Mouse (Mus musculus): ENCODE measurements at regions not wholly inside any gene's neighbourhood (a gene's known extent, or its start where the extent isn't known, plus 50 kb on each side); places are given as distances from the start of the nearest gene placed in this dataset.

GRCm38 (mm10) chr4:32147146-32147545 lies 91.5 kb upstream of the Bach2 start:
- no peak for ATAC-seq (replicated peaks; ENCODE audit: low FRiP score, poor library complexity, severe bottlenecking)

GRCm38 (mm10) chr4:32148597-32148996 lies 90.0 kb upstream of the Bach2 start:
- no peak for ATAC-seq (replicated peaks; ENCODE audit: low FRiP score, poor library complexity, severe bottlenecking)

- ATAC-seq (replicated peaks; ENCODE audit: low FRiP score, poor library complexity, severe bottlenecking), result no peak
Observed at GRCm38 (mm10) chr4:32149171-32149570, 89.4 kb upstream of the Bach2 start.

GRCm38 (mm10) chr4:32153356-32153755 lies 85.2 kb upstream of the Bach2 start:
- peak; percentile 55; the same call in 1 of the 2 replicates for ATAC-seq (replicated peaks; ENCODE audit: low FRiP score, poor library complexity, severe bottlenecking)

- no peak for ATAC-seq (replicated peaks; ENCODE audit: low FRiP score, poor library complexity, severe bottlenecking)
Observed at GRCm38 (mm10) chr4:32156965-32157364, 81.6 kb upstream of the Bach2 start.

- ATAC-seq (replicated peaks; ENCODE audit: low FRiP score, poor library complexity, severe bottlenecking), result no peak
Observed at GRCm38 (mm10) chr4:32158451-32158850, 80.2 kb upstream of the Bach2 start.

- ATAC-seq (replicated peaks; ENCODE audit: low FRiP score, poor library complexity, severe bottlenecking), result no peak
Observed at GRCm38 (mm10) chr4:32158886-32159285, 79.7 kb upstream of the Bach2 start.

GRCm38 (mm10) chr4:32160815-32161214 lies 77.8 kb upstream of the Bach2 start:
- no peak for ATAC-seq (replicated peaks; ENCODE audit: low FRiP score, poor library complexity, severe bottlenecking)

GRCm38 (mm10) chr4:32161871-32162656 lies 76.5 kb upstream of the Bach2 start:
- no peak for ATAC-seq (replicated peaks; ENCODE audit: low FRiP score, poor library complexity, severe bottlenecking)

GRCm38 (mm10) chr4:32162694-32163240 lies 75.8 kb upstream of the Bach2 start:
- ATAC-seq (replicated peaks; ENCODE audit: low FRiP score, poor library complexity, severe bottlenecking), result no peak

GRCm38 (mm10) chr4:32164081-32164641 lies 74.4 kb upstream of the Bach2 start:
- no peak for ATAC-seq (replicated peaks; ENCODE audit: low FRiP score, poor library complexity, severe bottlenecking)

GRCm38 (mm10) chr4:32164736-32165241 lies 73.8 kb upstream of the Bach2 start:
- ATAC-seq (replicated peaks; ENCODE audit: low FRiP score, poor library complexity, severe bottlenecking), result no peak

- ATAC-seq (replicated peaks; ENCODE audit: low FRiP score, poor library complexity, severe bottlenecking), result no peak
Observed at GRCm38 (mm10) chr4:32165918-32166528, 72.6 kb upstream of the Bach2 start.

GRCm38 (mm10) chr4:32167151-32167550 lies 71.5 kb upstream of the Bach2 start:
- no peak for ATAC-seq (replicated peaks; ENCODE audit: low FRiP score, poor library complexity, severe bottlenecking)

GRCm38 (mm10) chr4:32170106-32170459 lies 68.5 kb upstream of the Bach2 start:
- ATAC-seq (replicated peaks; ENCODE audit: low FRiP score, poor library complexity, severe bottlenecking), result no peak

GRCm38 (mm10) chr4:32170460-32171192 lies 68.0 kb upstream of the Bach2 start:
- peak; percentile 82 for ATAC-seq (replicated peaks; ENCODE audit: low FRiP score, poor library complexity, severe bottlenecking)

- no peak for ATAC-seq (replicated peaks; ENCODE audit: low FRiP score, poor library complexity, severe bottlenecking)
Observed at GRCm38 (mm10) chr4:32171291-32171690, 67.3 kb upstream of the Bach2 start.

- no peak for ATAC-seq (replicated peaks; ENCODE audit: low FRiP score, poor library complexity, severe bottlenecking)
Observed at GRCm38 (mm10) chr4:32172992-32173391, 65.6 kb upstream of the Bach2 start.

GRCm38 (mm10) chr4:32174771-32175170 lies 63.8 kb upstream of the Bach2 start:
- no peak for ATAC-seq (replicated peaks; ENCODE audit: low FRiP score, poor library complexity, severe bottlenecking)

GRCm38 (mm10) chr4:32175231-32175630 lies 63.4 kb upstream of the Bach2 start:
- ATAC-seq (replicated peaks; ENCODE audit: low FRiP score, poor library complexity, severe bottlenecking), result no peak

All from erythroblast, adult 5-6 weeks (primary cell).